Mouse (Mus musculus) C2C12 (cell line): ENCODE data around the gene Tmem53. TPM values are rescaled to one million over a fixed set of nuclear protein-coding genes. Genes with fewer than 3 reads are reported as not detected.
A peak's percentile ranks its signal among the peaks of the same experiment; 100 is the strongest.

Experiments used
- H3K27me3 ChIP-seq: one replicate; pipeline ENCODE4 v1.6.1; 2011; ENCODE audit not compliant: control insufficient read depth, insufficient read depth, insufficient read length
- H3K36me3 ChIP-seq: one replicate; pipeline ENCODE4 v1.6.1; 2011; ENCODE audit not compliant: control insufficient read depth, insufficient read depth
- H3K4me3 ChIP-seq: one replicate; pipeline ENCODE4 v1.5.1; 2011; ENCODE audit warnings: mild to moderate bottlenecking, control low read depth; ENCODE audit not compliant: poor library complexity, insufficient read depth, severe bottlenecking
- H3K79me2 ChIP-seq: one replicate; pipeline ENCODE4 v1.6.1; 2011; ENCODE audit not compliant: control insufficient read depth, insufficient read depth
- H3K79me3 ChIP-seq: one replicate; pipeline ENCODE4 v1.6.1; 2011; ENCODE audit warnings: low read depth, control low read depth
- H3ac ChIP-seq: one replicate; pipeline ENCODE3; 2011; ENCODE audit warnings: low read depth; ENCODE audit not compliant: control insufficient read depth, insufficient read length
- CEBPB ChIP-seq: IDR thresholded peaks from one replicate; pipeline ENCODE4 v1.6.1; 2011; ENCODE audit warnings: low read depth, mild to moderate bottlenecking, control low read depth, moderate library complexity
- CTCF ChIP-seq: IDR thresholded peaks from one replicate; pipeline ENCODE4 v1.5.1; 2011; ENCODE audit not compliant: control insufficient read depth, insufficient read depth, insufficient read length
- FOSL1 ChIP-seq: IDR thresholded peaks from one replicate; pipeline ENCODE4 v1.8.0; 2011; ENCODE audit warnings: mild to moderate bottlenecking, low read length; ENCODE audit not compliant: poor library complexity, insufficient read depth, severe bottlenecking
- MAX ChIP-seq: IDR thresholded peaks from one replicate; pipeline ENCODE4 v1.6.1; 2011; ENCODE audit warnings: mild to moderate bottlenecking, control low read depth
- MYOD1 ChIP-seq: IDR thresholded peaks from one replicate; pipeline ENCODE4 v1.6.1; 2011; ENCODE audit warnings: low read depth; ENCODE audit not compliant: control insufficient read depth, insufficient read length
- MYOG ChIP-seq: IDR thresholded peaks from one replicate; pipeline ENCODE4 v1.6.1; 2011; ENCODE audit not compliant: control insufficient read depth, insufficient read length; ENCODE audit errors: extremely low read depth
- USF1 ChIP-seq: IDR thresholded peaks from one replicate; pipeline ENCODE4 v1.6.1; 2011; ENCODE audit warnings: low read depth, mild to moderate bottlenecking, control low read depth, moderate library complexity
- long read RNA-seq, 2 experiments: library from polyadenylated mRNA; unstranded; transcript quantifications; one replicate each; pipeline ENCODE4 v2.0.0; 2019 to 2020
- polyA plus RNA-seq: library from polyadenylated mRNA; unstranded; fragments of >200 nt; fragmentation: generic; extraction: Trizol; gene quantifications from one replicate; pipeline ENCODE4 v1.2.1, GENCODE M21; 2012; ENCODE audit warnings: missing spikeins

Tmem53 gene
- 3.2 TPM for polyA plus RNA-seq
- long read RNA-seq, experiment 1, transcript Tmem53-201 (3 exons, 991 nt): major isoform, 10 of 16 reads
- long read RNA-seq, experiment 1, partial matches to known transcripts: 0 of 16 reads
- long read RNA-seq, experiment 1, other reads (novel, unspliced or antisense): 5 of 16 reads
- long read RNA-seq, experiment 2, partial matches to known transcripts: 0 of 2 reads
- long read RNA-seq, experiment 2, other reads (novel, unspliced or antisense): 2 of 2 reads

DNA sequence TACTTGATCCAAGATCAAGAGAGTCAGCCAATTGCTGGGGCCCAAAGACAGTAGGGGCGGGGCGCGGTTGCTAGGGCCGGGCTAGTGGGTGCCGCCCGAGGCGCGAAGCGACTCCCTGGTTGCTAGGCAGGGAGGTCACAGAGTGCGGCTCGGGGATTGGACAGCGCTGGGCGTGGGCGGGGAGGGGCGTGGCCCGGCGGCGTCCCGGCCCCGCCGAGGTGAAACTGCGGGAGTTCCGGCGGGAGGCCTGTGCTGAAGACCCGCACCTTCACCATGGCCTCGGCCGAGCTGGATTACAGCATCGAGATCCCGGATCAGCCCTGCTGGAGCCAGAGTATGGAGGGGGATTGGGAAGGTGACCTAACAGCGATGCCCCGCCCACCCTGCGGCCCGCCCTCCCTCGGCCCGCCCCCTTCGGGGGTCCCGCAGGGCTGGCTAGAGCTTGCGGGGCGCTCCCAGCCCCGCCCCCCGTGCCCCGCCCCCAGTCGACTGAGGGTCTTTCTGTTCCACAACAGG is at the start of gene Tmem53, which contains the start of gene Armh1:
Gene Tmem53, plus strand, starts transcription at position 151 of the 516 bp plus-strand sequence.
Gene Armh1, minus strand, starts transcription at position 325 of the 516 bp plus-strand sequence.
- H3K79me2 ChIP-seq: no peaks in the 10 kb centered on the region

DNA sequence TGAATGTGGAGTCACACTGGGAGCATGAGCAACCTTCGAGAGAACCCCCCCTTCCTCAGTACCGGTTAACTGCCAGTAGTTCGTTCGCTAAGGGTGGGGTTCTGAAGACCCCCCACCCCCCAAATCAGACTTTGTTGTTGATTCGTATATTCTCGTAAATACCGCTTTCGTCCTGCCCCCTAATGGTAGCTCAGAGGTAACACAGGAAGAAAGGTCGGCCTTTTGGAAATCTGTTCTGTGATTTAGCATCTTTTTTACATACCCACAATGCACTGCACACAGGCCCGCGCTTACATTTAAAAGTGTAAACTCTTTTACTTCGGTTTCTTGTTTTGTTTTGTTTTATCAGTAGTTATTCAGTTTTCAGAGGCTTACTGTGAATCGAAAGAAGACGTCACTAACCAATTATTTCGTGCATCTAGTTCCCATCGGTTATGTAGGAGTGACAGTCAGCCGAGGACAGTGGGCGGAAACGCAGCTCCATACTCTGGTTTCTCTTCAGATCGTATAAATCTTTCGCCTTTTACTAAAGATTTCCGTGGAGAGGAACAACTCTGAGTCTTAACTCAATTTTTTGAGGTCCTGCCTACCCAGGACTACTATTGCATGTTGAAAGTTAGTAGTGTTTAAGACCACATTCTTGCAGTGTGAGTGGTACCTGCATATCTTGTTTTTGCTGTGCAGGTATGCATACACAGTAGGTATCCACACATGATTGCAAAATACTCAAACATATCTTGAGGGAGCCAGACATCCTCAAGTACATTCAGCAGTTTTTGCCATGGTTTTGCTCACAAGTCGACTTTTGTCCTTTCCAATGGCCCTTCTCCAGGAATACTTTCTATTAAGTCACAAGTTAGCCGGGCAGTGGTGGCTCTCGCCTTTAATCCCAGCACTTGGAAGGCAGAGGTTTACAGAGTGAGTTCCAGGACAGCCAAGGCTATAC is 49.4 kb upstream of the Tmem53 start:
- H3K36me3 ChIP-seq: no peaks in the 10 kb centered on the region
- no peaks in the 10 kb centered on the region for H3K79me2 ChIP-seq
- TF ChIP-seq FOSL1 (no peak), CEBPB (peak; percentile 95), USF1 (peak; percentile 17)
- peak overlapping the region; percentile 22 for H3ac ChIP-seq
- H3K27me3 ChIP-seq: no peaks in the 10 kb centered on the region
- no peak overlapping the region for H3K4me3 ChIP-seq
- no peaks in the 10 kb centered on the region for H3K79me3 ChIP-seq

More for the DNA sequence above, at the start of gene Tmem53, which contains the start of gene Armh1:
- TF ChIP-seq MAX: no peak
- Histone ChIP-seq H3K36me3 (no peaks in the 10 kb centered on the region), H3ac (peak within 1 kb of the TSS; percentile 56), H3K79me3 (no peaks in the 10 kb centered on the region), H3K27me3 (peaks cover 4% of the 10 kb centered on the region), H3K4me3 (peak within 1 kb of the TSS; percentile 49)

GRCm38 (mm10) chr4:117202992-117203354 is 48.8 kb upstream of the Tmem53 start:
- Histone ChIP-seq H3ac (no peak overlapping the region), H3K79me2 (no peaks in the 10 kb centered on the region), H3K79me3 (no peaks in the 10 kb centered on the region), H3K4me3 (no peak overlapping the region), H3K36me3 (no peaks in the 10 kb centered on the region), H3K27me3 (no peaks in the 10 kb centered on the region)
- TF ChIP-seq MYOD1: no peak
- TF ChIP-seq CTCF: no peak

DNA sequence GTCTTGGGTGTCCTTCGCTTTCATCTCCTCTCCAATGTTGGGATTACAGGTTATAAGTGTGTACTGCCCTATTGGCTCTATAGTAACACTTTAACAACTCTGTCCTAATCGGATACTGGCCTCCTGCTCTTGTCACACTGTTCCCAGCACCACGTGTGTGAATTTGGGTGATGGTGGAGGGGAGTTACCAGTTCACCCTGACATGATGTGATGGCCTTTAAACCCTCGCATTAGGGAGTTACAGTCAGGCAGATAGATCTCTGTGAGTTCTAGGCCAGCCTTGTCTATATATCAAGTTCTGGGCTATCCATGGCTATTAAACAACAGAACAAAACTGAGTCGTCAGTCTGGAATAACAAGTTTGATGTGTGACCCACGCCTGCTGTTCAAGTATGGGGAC is 42.2 kb upstream of the Tmem53 start:
- Histone ChIP-seq H3K4me3 (no peak overlapping the region), H3K79me3 (no peaks in the 10 kb centered on the region), H3K79me2 (no peaks in the 10 kb centered on the region), H3K27me3 (peaks cover 4% of the 10 kb centered on the region), H3K36me3 (no peaks in the 10 kb centered on the region), H3ac (no peak overlapping the region)
- TF ChIP-seq CEBPB: no peak
- no peak for TF ChIP-seq MYOD1
- no peak for TF ChIP-seq FOSL1
- no peak for TF ChIP-seq MAX
- TF ChIP-seq MYOG: no peak
- no peak for TF ChIP-seq USF1
- TF ChIP-seq CTCF: no peak

- peaks cover 9% of the 10 kb centered on the region for H3K27me3 ChIP-seq
- no peaks in the 10 kb centered on the region for H3K36me3 ChIP-seq
- TF ChIP-seq CTCF: peak; percentile 67
- TF ChIP-seq FOSL1: no peak
- peak; percentile 72 for TF ChIP-seq CEBPB
- no peaks in the 10 kb centered on the region for H3K79me3 ChIP-seq
- H3K4me3 ChIP-seq: no peak overlapping the region
- no peak overlapping the region for H3ac ChIP-seq
- no peaks in the 10 kb centered on the region for H3K79me2 ChIP-seq
Measured at GRCm38 (mm10) chr4:117210147-117211074, 41.3 kb upstream of the Tmem53 start.

- no peaks in the 10 kb centered on the region for H3K79me3 ChIP-seq
- no peaks in the 10 kb centered on the region for H3K79me2 ChIP-seq
- no peak overlapping the region for H3K4me3 ChIP-seq
- H3K27me3 ChIP-seq: peaks cover 14% of the 10 kb centered on the region
- H3ac ChIP-seq: no peak overlapping the region
- H3K36me3 ChIP-seq: no peaks in the 10 kb centered on the region
- no peak for TF ChIP-seq MYOD1
- TF ChIP-seq CTCF: no peak
- no peak for TF ChIP-seq MYOG
- no peak for TF ChIP-seq CEBPB
Measured at GRCm38 (mm10) chr4:117214250-117214649, 37.5 kb upstream of the Tmem53 start.
